Mouse (Mus musculus): ENCODE data around the gene Muc1.
"Not testable (repeated sequence)": the region's sequence is repeated elsewhere in the genome, so short reads cannot be mapped to it uniquely, and the experiment has no call there.

Gene Muc1

DNA sequence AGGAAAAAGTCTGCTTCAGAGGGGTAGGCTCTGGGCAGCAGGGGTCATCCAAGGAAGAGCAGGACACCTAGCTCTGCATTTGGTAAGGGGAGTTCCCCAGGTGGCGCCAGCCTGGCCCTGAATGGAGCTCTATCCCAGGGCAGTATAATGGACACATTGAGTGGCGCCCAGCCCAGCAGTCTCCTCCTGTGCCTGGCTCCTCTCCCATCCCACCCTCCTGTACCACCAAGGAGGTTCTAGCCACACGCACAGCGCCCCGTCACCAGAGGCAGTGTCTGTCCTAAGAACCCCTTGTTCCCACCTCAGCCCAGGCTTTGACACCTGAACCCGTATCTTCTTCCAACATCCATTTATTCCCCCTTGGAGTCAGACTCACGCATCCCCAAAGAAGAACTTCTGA lies 19.1 kb upstream of the Muc1 start:
- no peak for DNase-seq (ENCODE audit: low read depth, low spot score)

DNA sequence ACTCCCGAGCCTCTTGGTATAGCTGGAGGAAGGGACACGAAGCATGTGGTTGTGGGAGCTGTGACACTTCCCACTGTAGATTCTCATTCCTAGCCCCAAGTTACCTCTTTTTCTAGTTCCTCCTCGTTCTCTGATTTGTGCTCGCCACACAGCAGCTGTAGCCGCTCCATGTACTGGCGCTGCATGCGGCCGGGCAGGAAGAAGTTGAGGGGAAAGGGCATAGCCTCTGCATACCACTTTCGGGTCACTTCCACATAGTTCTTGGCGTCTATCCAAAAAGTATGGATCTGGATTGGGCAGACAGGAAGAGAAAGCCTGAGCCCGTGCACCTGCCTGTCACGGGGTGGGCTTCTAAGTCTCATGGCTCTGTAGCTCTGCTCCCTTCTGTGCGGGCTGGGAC lies 18.7 kb upstream of the Muc1 start:
- no peak for DNase-seq (ENCODE audit: low read depth, low spot score)

DNA sequence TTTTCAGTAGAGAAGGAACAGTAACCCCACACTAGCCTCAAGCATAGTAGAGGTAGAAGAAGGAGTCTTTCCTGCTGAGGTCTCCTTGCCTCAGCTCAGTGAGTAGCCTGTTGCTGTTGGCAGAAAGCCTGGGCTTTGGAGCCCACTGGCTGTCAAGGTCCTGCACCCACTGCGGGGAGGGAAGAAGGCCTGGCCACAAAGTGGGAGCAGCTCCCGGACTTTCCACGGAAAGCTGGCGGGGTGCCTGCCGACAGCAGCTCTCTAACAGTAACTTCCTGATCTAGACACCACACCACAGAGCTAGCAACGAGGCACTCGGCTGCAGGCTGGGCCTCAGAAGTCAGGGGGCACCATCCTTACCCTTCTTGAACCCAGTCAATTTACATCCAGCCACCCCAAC lies 18.1 kb upstream of the Muc1 start:
- DNase-seq (ENCODE audit: low read depth, low spot score) = no peak

DNA sequence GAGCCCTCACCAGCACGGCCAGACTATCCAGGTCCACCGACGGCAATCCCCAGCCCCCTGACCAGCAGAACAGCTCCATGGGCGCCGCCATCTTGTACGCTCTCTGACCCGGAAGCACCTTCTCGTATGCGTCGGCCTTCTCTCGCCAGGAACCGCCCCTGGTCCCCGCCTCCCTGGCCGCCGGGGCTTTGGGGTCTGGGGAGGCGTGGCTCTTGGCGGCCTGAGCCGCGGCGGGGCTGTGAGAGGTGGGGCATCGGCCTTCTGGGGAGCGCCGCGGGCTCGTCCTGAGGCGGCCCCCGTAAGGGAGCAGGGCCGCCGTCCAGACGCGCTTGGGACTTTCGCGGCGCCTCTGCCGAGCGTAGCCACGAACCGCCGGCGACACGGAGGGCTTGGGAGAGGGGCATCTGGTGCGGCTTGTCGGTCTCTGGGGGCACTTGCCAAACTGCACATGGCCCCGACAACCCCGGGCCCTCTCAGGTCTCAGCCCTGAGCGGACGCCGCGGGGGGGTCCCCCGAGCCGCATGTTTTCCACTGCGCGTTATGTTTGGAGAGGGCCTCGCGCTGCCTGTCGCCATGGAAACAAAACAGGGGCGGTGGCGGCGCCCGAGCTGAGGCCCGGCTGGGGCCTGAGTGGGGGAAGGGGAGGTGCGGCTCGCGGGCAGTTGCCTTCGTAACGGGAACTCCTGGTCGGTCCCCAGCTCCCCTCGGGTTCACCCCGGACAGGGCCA lies 14.9 kb upstream of the Muc1 start:
- DNase-seq (ENCODE audit: low read depth, low spot score) = peak; percentile 93

DNA sequence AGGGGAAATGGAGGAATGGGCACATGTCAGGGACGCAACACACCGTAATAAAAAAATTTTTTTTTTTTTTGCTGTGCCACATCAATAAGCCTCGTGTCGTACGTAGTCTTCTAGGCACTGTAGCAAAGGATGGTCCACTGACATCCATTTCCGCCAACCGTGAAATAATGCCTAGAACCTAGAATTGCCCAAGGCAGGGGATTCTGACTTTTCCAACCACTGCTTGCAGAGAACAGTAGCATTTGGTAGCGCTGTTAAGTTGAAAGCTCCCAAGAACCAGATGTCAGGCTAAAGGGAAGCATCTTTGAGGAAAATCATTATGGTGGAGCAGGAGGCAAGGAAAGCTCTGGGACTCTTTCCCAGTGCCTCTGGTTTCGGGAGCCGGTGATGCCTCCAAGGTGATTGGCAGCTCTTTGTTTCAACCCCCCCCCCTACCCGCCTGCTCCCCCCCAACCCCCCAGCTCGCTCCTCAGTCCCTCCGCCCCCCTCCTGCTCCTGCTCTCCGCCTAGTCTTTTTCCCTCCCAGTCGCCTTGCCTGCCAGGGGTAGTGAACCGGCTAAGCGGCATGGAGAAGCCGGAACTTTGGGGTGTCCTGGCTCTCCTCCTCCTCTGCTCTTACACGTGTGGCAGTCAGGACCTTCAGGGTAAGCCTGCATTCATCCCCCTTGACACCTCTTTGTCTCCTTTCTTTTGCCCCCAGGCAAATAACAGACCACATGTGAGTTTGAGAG lies 14.0 kb upstream of the Muc1 start, which contains the start of gene Thbs3:
Gene Thbs3, plus strand, starts transcription at position 500 of the 731 bp plus-strand sequence.
- DNase-seq (ENCODE audit: low read depth, low spot score) = no peak

DNA sequence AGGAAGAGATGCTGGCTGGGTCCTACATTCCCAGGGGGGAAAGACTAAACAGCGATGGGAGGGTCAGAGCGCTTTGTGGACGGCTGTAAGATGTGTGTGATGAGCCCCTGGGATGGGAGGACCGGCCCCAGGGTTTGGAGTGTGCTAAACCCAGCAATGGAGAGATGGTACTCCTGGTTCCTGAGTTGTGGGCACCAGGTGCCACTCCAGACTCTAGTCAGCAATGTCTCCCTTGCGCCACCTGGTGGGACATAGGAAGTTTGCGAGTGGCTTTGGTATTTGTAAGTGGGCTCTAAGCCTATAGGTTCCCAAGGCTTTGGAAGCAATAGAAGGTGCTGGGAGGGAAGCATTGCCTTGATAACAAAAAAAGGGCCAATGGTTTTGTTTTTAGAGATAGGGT lies 13.0 kb upstream of the Muc1 start:
- peak; percentile 84 for DNase-seq (ENCODE audit: low read depth, low spot score)

DNA sequence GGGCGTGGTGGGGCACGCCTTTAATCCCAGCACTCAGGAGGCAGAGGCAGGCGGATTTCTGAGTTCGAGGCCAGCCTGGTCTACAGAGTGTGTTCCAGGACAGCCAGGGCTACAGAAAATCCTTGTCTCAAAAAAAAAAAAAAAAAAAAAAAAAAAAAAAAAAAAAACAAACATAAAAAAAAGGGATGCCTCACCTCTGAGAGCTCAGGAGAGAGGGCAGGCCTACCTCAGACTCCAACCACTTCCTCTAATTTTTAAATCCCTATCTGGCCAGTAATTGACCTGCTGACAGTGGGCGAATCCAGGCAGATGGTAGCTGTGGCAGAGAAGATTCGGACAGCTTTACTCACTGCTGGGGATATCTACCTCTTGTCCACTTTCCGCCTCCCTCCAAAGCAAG lies 12.4 kb upstream of the Muc1 start:
- not testable (repeated sequence) for DNase-seq (ENCODE audit: low read depth, low spot score)

DNA sequence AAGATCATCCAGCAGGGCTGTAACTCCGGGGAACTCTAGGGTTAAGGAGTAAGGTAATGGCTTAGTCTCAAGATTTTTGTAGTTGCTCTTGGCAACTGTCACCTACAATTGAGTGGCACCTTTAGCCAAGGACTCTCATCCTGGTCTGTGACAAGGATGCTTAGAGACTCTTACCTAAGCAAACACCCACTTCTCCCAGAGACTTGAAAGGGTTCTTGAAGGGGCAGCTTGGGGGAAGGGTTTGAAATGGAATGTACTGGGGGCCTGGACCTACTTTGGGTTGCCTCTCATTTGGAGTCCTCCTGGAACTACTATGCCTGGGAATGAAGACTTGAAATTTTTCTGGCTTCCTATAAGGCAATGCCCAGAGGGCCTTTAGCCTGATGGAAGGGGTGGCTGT lies 10.6 kb upstream of the Muc1 start:
- DNase-seq (ENCODE audit: low read depth, low spot score) = no peak

DNA sequence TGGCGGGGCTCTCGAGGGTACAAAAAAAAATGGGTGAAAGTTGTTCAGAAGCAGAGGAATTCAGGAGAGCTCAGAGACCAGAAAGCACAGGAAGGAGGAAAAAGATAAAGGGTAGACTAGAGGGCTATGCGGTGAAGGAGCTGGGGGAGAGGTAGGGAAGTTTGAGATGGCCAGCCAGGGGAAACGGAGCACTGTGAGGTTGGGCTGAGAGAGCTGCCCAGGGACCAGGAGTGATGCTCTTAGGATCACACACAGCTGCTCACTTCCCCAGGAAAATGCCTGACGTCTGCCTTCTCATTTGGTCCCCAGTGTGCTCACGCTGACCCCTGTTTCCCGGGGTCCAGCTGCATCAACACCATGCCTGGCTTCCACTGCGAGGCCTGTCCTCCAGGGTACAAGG lies 9.3 kb upstream of the Muc1 start:
- no peak for DNase-seq (ENCODE audit: low read depth, low spot score)

DNA sequence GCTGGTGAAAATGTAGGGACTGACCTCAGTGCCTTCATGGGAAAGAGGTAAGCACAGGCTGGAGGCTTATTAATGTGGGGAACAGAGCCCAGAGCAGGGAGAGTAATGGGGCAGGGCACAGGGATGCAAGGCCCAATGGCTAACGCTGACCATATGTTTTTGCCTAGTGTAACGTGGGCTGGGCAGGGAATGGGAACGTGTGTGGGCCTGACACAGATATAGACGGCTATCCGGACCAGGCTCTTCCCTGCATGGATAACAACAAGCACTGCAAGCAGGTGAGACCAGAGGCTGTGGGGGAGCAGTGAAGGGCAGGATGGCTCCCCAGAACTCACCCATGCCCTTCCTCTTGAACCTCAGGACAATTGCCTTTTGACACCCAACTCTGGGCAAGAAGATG lies 7.7 kb upstream of the Muc1 start:
- no peak for DNase-seq (ENCODE audit: low read depth, low spot score)

DNA sequence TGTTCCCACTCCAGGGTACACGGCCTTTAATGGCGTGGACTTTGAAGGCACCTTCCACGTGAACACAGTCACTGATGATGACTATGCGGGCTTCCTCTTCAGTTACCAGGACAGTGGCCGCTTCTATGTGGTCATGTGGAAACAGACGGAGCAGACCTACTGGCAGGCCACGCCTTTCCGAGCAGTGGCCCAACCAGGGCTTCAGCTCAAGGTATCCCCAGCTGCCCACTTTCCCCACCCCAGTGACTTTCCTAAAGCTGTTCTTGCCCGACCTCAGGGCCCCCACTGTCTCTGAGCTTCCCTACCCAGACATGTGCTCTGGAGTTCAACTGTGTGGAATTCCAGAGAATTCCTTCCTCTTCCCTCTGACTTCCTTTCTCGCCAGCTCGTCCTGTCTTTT lies 4.1 kb upstream of the Muc1 start:
- no peak for DNase-seq (ENCODE audit: low read depth, low spot score)

DNA sequence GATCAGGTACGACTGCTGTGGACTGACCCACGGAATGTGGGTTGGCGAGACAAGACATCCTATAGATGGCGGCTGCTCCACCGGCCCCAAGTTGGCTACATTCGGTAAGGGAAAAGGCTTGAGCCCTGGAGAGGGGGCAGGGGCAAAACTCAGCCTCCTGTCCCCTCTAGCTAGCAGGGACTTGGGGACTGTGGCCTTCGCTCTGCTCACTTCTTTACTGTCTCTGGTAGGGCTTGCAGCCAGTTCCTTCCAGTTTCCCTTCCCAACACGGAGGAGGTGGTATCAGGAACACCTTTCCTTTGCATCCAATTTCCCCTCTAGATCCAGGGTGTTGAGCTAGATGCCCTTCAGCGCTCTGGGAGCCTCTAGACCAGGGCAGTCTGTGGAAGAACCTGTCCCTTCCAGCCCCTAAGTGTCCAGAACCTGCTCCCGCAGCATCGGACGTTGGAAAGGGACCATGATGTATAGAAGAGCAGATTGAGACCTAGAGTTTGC lies 3.5 kb upstream of the Muc1 start:
- no peak for DNase-seq (ENCODE audit: low read depth, low spot score)

DNA sequence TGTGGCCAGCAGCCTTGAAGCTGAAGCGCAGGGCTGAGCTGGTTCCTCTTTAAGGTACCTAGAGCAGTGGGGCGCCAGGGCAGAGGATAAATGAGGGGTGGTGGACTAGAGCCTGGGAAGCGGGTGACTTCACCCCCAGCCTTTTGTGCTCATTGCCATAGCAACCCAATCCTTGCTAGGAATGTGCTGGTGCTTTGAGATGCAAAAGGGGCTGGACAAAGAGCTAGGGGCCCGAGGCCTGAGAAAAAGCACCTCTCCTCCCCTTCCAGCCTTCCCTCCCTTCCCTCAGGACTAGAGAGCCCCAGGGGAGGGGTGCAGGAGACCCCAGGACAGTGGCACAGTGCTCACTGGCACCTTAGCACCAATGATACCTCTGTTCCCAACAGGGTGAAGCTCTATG lies 2.9 kb upstream of the Muc1 start:
- DNase-seq (ENCODE audit: low read depth, low spot score) = no peak

DNA sequence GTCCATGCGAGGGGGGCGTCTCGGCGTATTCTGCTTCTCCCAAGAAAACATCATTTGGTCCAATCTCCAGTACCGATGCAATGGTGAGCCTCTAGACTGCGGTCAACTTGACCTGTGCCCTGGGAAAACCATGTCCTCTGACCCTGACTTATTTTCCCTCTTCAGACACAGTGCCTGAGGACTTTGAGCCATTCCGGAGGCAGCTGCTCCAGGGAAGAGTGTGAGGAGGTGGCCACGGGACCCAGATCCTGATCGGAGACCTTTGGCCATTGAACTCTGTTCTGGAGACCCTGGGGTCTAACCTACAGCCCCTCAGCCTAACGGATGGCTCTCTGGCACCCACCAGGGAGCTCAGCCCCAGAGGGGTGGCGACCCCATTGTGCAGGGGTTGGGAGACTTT lies 2.5 kb upstream of the Muc1 start:
- DNase-seq (ENCODE audit: low read depth, low spot score) = no peak

DNA sequence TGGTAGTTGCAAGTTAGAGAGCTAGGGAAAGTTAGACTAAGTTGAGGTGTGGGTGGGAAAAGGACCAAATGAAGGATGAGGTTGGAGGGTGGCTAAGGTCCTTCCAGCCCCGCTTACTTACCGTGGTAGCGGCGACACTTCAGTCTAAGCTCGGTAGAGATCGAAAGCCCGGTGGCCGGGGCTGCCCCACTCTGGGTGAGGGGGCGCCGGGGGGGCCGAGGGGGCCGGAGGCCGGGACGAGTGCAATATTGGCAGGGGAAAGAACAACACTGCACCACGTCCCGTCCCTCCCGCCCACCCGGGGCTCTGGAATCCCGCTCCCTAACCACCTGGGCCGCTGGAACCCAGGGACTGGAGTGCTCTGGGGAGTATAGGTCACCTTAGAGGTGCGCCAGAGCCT lies 2.0 kb upstream of the Muc1 start, which contains the start of gene Mtx1:
Gene Mtx1, minus strand, starts transcription at position 189 of the 400 bp plus-strand sequence.
- DNase-seq (ENCODE audit: low read depth, low spot score) = no peak

DNA sequence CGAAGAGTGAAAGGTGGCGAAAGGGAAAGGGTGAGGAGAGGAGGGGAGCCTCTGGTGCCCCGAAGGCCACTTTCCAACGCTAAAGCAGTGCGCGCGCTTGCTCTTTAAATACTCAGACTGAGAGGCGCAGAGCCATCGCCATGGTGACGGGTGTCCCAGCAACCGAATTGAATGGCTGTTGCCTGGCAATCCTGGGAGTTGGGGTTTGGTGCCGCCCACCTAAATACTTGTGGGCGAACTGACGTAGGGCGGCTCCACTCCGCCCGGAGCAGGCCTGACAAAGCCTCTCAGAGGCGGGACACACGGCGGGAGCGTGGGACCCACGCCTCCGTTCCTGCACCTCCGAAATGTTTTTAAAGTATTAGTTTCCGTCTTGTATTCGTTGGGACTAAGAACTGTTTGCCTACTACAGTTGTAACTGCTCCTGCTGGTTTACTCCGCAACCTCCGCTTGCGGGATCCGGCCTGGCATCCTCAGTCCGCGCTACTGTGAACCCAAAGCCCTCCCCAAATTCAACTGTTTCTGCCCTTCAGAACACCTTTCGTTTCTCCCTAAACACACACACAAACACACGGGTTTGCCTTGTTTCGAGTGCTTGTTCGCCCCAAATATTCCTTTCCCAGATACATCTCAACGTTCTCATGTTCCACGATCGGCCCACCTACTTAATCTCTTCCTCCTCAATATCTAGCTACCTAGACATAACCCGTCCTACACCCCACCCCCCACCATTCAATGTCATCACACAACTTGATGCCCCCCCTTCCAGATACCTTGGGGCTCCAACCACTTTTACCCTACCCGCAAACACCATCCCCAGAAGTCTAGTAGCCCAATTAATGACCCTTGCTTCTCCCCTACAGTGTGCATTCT lies 1.3 kb upstream of the Muc1 start:
- DNase-seq (ENCODE audit: low read depth, low spot score) = peak; percentile 84

DNA sequence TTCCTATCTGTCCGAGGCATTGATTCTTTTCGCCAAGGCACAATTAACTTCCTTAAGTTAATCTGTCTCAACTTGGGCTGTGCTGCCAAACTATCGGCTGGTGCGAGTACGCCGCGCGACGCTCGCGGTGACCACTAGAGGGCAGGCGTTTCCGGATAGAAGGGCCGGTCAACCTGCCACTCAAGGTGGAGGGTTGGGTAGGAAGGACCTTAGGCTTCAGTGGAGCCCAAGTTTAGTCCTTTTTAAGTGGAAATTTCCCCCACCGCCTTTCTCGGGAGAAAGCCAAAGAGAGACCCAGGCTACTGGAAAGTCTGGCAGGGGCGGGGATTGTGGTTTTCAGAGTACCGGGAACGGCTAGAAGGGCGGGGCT lies 692 bp upstream of the Muc1 start:
- DNase-seq (ENCODE audit: low read depth, low spot score) = no peak

DNA sequence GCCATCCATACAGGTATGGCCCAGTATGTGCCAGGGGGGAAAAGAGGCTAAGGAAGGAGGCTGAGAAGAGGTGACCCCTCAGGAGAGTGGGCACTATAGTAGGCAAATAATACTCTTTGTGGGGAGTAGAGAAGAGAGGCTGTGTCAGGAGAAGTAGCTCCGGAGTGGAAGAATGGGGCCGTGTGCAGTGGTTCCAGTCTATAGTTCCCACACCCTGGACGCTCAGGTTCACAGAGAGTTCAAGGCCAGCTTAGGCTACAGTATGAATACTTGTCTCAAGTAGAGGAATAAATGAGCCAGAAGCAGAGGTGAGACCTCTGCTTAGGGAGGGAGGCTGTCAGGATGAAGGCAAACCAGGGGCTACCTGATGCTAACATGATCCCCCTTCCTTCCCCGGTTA lies 419 bp downstream of the Muc1 start:
- DNase-seq (ENCODE audit: low read depth, low spot score) = no peak

DNA sequence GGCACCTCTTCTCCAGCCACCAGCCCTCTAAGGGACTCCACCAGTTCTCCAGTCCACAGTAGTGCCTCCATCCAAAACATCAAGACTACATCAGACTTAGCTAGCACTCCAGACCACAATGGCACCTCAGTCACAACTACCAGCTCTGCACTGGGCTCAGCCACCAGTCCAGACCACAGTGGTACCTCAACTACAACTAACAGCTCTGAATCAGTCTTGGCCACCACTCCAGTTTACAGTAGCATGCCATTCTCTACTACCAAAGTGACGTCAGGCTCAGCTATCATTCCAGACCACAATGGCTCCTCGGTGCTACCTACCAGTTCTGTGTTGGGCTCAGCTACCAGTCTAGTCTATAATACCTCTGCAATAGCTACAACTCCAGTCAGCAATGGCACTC lies 1.7 kb downstream of the Muc1 start:
- no peak for DNase-seq (ENCODE audit: low read depth, low spot score)

DNA sequence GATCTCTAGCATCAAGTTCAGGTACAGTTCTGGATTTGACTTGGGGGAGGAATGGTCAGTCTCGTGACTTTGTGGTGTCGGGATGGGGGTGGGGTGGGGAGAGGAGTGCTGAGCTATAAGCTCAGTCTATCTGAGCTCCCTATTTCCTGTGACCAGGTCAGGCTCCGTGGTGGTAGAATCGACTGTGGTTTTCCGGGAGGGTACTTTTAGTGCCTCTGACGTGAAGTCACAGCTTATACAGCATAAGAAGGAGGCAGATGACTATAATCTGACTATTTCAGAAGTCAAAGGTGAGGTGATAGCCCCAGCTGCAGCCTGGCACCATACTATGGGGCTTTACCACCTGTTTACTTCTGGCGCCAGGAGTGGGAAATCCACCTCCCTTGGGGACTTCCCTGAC lies 2.5 kb downstream of the Muc1 start:
- DNase-seq (ENCODE audit: low read depth, low spot score) = no peak

DNA sequence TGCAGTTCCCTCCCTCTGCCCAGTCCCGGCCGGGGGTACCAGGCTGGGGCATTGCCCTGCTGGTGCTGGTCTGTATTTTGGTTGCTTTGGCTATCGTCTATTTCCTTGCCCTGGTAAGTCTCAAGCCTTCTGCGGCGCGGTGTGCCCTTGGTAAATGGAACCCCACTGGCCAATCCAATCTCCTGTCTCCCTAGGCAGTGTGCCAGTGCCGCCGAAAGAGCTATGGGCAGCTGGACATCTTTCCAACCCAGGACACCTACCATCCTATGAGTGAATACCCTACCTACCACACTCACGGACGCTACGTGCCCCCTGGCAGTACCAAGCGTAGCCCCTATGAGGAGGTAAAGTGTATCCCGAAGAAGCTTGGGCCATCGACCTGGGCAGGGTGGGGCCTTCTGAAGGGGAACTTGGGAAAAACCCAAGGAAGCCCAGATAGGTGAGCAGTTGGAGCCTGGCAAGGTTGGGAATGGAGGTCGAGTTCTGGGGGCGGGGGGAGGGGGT lies 3.0 kb downstream of the Muc1 start:
- DNase-seq (ENCODE audit: low read depth, low spot score) = no peak

DNA sequence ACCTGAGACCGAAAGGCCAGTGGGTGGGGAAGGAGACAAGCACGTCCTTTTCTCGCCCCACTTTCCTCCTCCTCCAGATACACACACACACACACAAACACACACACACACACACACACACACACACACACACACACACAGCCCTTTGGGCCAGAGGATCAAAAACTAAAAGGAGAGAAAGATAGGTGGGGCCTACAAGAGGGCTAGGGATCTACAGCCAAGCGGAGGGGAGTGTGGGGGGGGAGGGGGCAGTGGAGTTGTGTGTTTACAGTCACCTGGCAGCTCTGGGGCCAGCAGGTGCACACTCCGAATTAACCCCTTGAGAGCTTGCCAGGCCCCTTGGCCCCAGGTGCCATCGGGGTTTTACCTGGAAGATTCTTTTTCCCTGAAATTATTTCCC lies 3.8 kb downstream of the Muc1 start:
- DNase-seq (ENCODE audit: low read depth, low spot score) = no peak

Measured in embryo, embryonic 11.5 days (tissue).